ENCODE assay signal across 8 mouse cellular contexts in the genomic region with DNA sequence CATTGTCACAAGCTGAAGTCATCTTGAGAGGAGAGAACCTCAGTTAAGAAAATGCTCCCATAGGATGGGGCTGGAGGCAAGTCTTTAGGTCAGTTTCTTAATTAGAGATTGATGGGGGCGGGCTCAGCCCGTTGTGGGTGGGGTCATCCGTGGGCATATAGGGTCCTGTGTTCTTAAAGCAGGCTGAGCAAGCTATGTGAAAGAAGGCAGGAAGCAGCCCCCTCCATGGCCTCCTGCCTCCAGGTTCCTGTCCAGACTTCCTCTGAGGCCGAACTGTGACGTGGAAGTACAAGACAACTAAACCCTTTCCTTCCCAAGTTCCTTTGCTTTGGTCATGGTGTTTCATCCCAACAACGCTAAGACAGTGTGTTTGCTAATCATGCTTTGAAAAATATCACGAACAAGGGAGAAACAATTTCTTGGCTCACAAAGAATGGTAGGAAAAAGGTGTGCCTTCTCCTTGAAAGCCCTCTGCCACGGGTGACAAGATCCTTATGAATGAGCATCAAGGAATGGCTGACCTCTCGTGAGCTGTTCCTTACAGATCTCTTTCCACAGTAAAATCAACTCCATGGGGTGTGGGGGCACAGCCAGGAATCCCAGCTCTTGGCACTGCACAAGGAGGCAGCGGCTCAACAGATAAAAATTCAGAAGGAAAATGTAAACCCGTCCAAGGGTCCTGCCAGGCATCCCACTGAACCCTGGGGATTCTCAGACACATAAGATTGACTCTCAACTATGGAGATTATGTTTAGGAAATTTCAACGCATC. TPM values are rescaled to one million over a fixed set of nuclear protein-coding genes. Genes with fewer than 3 reads are reported as not detected.
DNase-seq lines count a peak whose midpoint lies in the region; ATAC-seq and TF ChIP-seq lines count a peak whose summit lies in the region.

No protein-coding gene starts in this region.

- H3K9ac ChIP-seq in heart, embryonic 14.5 days (ENCODE audit: low read length): peak overlapping the region; percentile 86
- peak overlapping the region; percentile 56 for H3K9ac ChIP-seq in limb, embryonic 15.5 days
- peak overlapping the region; percentile 72 for H3K9ac ChIP-seq in neural tube, embryonic 12.5 days

- 16% methylated on average over 12 of the region's 12 CpGs for WGBS in heart, embryonic 14.5 days
- WGBS in limb, embryonic 15.5 days: 10% methylated on average over 12 of the region's 12 CpGs
- WGBS in neural tube, embryonic 12.5 days: 30% methylated on average over 12 of the region's 12 CpGs

- H3K9me3 ChIP-seq in erythroblast, embryonic 14.5 days (ENCODE audit: control insufficient read depth, low read length): no peaks in the 10 kb centered on the region
- no peaks in the 10 kb centered on the region for H3K9me3 ChIP-seq in G1E (replicated peaks)
- no peaks in the 10 kb centered on the region for H3K9me3 ChIP-seq in heart, embryonic 14.5 days (ENCODE audit: control insufficient read depth, low read length)
- H3K9me3 ChIP-seq in limb, embryonic 15.5 days: no peaks in the 10 kb centered on the region
- no peaks in the 10 kb centered on the region for H3K9me3 ChIP-seq in neural tube, embryonic 12.5 days

- no peaks in the 10 kb centered on the region for H3K27me3 ChIP-seq in erythroblast, embryonic 14.5 days (ENCODE audit: control insufficient read depth)
- no peaks in the 10 kb centered on the region for H3K27me3 ChIP-seq in G1E (ENCODE audit: insufficient read depth, low read length)
- no peaks in the 10 kb centered on the region for H3K27me3 ChIP-seq in heart, embryonic 14.5 days (ENCODE audit: control insufficient read depth, insufficient read depth, low read length)
- H3K27me3 ChIP-seq in limb, embryonic 15.5 days: no peaks in the 10 kb centered on the region
- no peaks in the 10 kb centered on the region for H3K27me3 ChIP-seq in neural tube, embryonic 12.5 days (replicated peaks)

- H3K4me1 ChIP-seq in erythroblast, embryonic 14.5 days (ENCODE audit: control insufficient read depth): peaks cover 48% of the 10 kb centered on the region
- H3K4me1 ChIP-seq in G1E (ENCODE audit: insufficient read depth, low read depth, low read length): peaks cover 49% of the 10 kb centered on the region
- peaks cover 18 to 39% of the 10 kb centered on the region in 2 experiments for H3K4me1 ChIP-seq in heart, embryonic 14.5 days (ENCODE audit: control insufficient read depth in 2 of 2, insufficient read depth in 2 of 2, low read length in 2 of 2)
- peaks cover 47% of the 10 kb centered on the region for H3K4me1 ChIP-seq in limb, embryonic 15.5 days
- peaks cover 27% of the 10 kb centered on the region for H3K4me1 ChIP-seq in neural tube, embryonic 12.5 days

- no peak for DNase-seq in G1E (ENCODE audit: low spot score)
- no peak for DNase-seq in left cerebral cortex, adult 8-10 months (ENCODE audit: low spot score in 2 of 2)
- no peak for DNase-seq in layer of hippocampus, adult 11-12 months (ENCODE audit: low spot score)

- TF ChIP-seq CTCF in G1E (IDR thresholded peaks at IDR 0.05; ENCODE audit: low read depth, low read length): no peak

- peaks cover 63% of the 10 kb centered on the region for H3K36me3 ChIP-seq in erythroblast, embryonic 14.5 days (ENCODE audit: control insufficient read depth)
- H3K36me3 ChIP-seq in G1E (replicated peaks): peaks cover 52% of the 10 kb centered on the region
- H3K36me3 ChIP-seq in heart, embryonic 14.5 days (ENCODE audit: control insufficient read depth, insufficient read depth, low read length): peaks cover 43% of the 10 kb centered on the region
- H3K36me3 ChIP-seq in limb, embryonic 15.5 days: peaks cover 31% of the 10 kb centered on the region; the same call in 1 of the 2 replicates
- peaks cover 26% of the 10 kb centered on the region for H3K36me3 ChIP-seq in neural tube, embryonic 12.5 days

- peak overlapping the region; percentile 99 for H3K4me3 ChIP-seq in erythroblast, embryonic 14.5 days (replicated peaks)
- H3K4me3 ChIP-seq in G1E (ENCODE audit: low read depth, low read length): peak overlapping the region; percentile 86
- H3K4me3 ChIP-seq in heart, embryonic 14.5 days (ENCODE audit: control insufficient read depth in 1 of 2, insufficient read depth in 1 of 2, low read depth in 1 of 2, low read length in 2 of 2): peak overlapping the region; percentile 72 to 90
- H3K4me3 ChIP-seq in limb, embryonic 15.5 days: peak overlapping the region; percentile 59
- peak overlapping the region; percentile 74 for H3K4me3 ChIP-seq in neural tube, embryonic 12.5 days

- peak overlapping the region; percentile 90 to 94 for H3K27ac ChIP-seq in heart, embryonic 14.5 days (replicated peaks in 1 of 2; ENCODE audit: control insufficient read depth in 1 of 2, insufficient read depth in 1 of 2, low read depth in 2 of 2, low read length in 2 of 2)
- peak overlapping the region; percentile 93 for H3K27ac ChIP-seq in limb, embryonic 15.5 days
- H3K27ac ChIP-seq in neural tube, embryonic 12.5 days: no peak overlapping the region

- ATAC-seq in erythroblast, adult 5-6 weeks (replicated peaks; ENCODE audit: low FRiP score, poor library complexity, severe bottlenecking): no peak
- peak; percentile 36 for ATAC-seq in G1E (ENCODE audit: extremely low read depth, insufficient number of reproducible peaks, low FRiP score, poor library complexity, severe bottlenecking)
- ATAC-seq in heart, embryonic 14.5 days (ENCODE audit: insufficient number of reproducible peaks, insufficient read depth, low FRiP score, low read depth): peak; percentile 18; the same call in 1 of the 2 replicates
- 0 out of 2 replicates have a peak, but pooled peaks have one; percentile 20 for ATAC-seq in limb, embryonic 15.5 days (ENCODE audit: insufficient number of reproducible peaks, low FRiP score, low TSS enrichment, low read depth)
- no peak for ATAC-seq in neural tube, embryonic 12.5 days (ENCODE audit: low FRiP score, low read depth)

- peak overlapping the region; percentile 83 for H3K4me2 ChIP-seq in heart, embryonic 14.5 days (ENCODE audit: low read length)
- peak overlapping the region; percentile 85 for H3K4me2 ChIP-seq in limb, embryonic 15.5 days
- peak overlapping the region; percentile 93 for H3K4me2 ChIP-seq in neural tube, embryonic 12.5 days (replicated peaks)

RNA-seq across cellular contexts. Expression of a gene that starts 1.5 kb away (rescaled TPM):
- 5.0 and 7.7 TPM in 2 replicates for polyA plus RNA-seq in erythroblast, embryonic 14.5 days (2012)
- total RNA-seq in erythroblast, adult 5-6 weeks (2015; ENCODE audit: low replicate concordance): 21.1 and 35.5 TPM in 2 replicates
- total RNA-seq in erythroblast, adult 5-6 weeks (2017; ENCODE audit: low replicate concordance): 82.0 and 106 TPM in 2 replicates
- total RNA-seq in G1E (2014; fragmentation: Nextera tagmentation) (71.6 and 91.7 TPM in 2 replicates), G1E (2017) (269 and 273 TPM in 2 replicates)
- polyA plus RNA-seq in G1E (2012): 37.9 and 83.2 TPM in 2 replicates
- 338 and 355 TPM in 2 replicates for polyA plus RNA-seq in heart, embryonic 14.5 days (2014; fragmentation: Nextera tagmentation; extraction: Ambion mirVana)
- 348 and 358 TPM in 2 replicates for polyA plus RNA-seq in limb, embryonic 15.5 days (2015; fragmentation: Nextera tagmentation; extraction: Ambion mirVana)
- 222 and 223 TPM in 2 replicates for polyA plus RNA-seq in neural tube, embryonic 12.5 days (2016; fragmentation: Nextera tagmentation; extraction: Ambion mirVana)
- 1 to 10 TPM in 2 of 4 experiments, under 1 TPM in 2; 0.89 to 1.4 (median 1.1) TPM for total RNA-seq in left cerebral cortex, adult 8-10 months (2022)

RNA-seq across cellular contexts. Expression of a gene that starts 47.3 kb away (rescaled TPM):
- polyA plus RNA-seq in erythroblast, embryonic 14.5 days (2012): 0.03 TPM in 1 of 2 replicates, not detected in the other
- total RNA-seq in erythroblast, adult 5-6 weeks (2015; ENCODE audit: low replicate concordance): 0.77 TPM in 1 of 2 replicates, not detected in the other
- not detected in 2 replicates for total RNA-seq in erythroblast, adult 5-6 weeks (2017; ENCODE audit: low replicate concordance)
- total RNA-seq in G1E (2014; fragmentation: Nextera tagmentation) (not detected in 2 replicates), G1E (2017) (0.52 and 0.98 TPM in 2 replicates)
- not detected in 2 replicates for polyA plus RNA-seq in G1E (2012)
- 43.2 and 43.5 TPM in 2 replicates for polyA plus RNA-seq in heart, embryonic 14.5 days (2014; fragmentation: Nextera tagmentation; extraction: Ambion mirVana)
- 25.1 and 29.1 TPM in 2 replicates for polyA plus RNA-seq in limb, embryonic 15.5 days (2015; fragmentation: Nextera tagmentation; extraction: Ambion mirVana)
- polyA plus RNA-seq in neural tube, embryonic 12.5 days (2016; fragmentation: Nextera tagmentation; extraction: Ambion mirVana): 95.5 and 102 TPM in 2 replicates
- total RNA-seq in left cerebral cortex, adult 8-10 months (2022): 100 to 1,000 TPM; 419 to 552 (median 475) TPM

Comparison
In these comparisons a context has a peak if more than half of its experiments do, and no peak if none do; other contexts are left out.
1. ATAC-seq: peak in G1E (single experiment), heart, embryonic 14.5 days (single experiment) and limb, embryonic 15.5 days (single experiment); none in erythroblast, adult 5-6 weeks (single experiment) and neural tube, embryonic 12.5 days (single experiment).
2. RNA of a gene that starts 47.3 kb away (polyA plus RNA-seq): 95.5 to 102 TPM in neural tube, embryonic 12.5 days, 43.2 to 43.5 TPM in heart, embryonic 14.5 days and 25.1 to 29.1 TPM in limb, embryonic 15.5 days; 0.03 TPM in erythroblast, embryonic 14.5 days and not detected in G1E; every median in the first group is over 10 times any median in the second.
3. Peak in every context shown above with its lines, with median percentiles within 50 percentile points of each other: H3K4me3 ChIP-seq, H3K4me2 ChIP-seq and H3K9ac ChIP-seq.